Mouse (Mus musculus) lung, embryonic 15.5 days (tissue): ENCODE results near the gene Trpm7. TPM values are rescaled to one million over a fixed set of nuclear protein-coding genes. Genes with fewer than 3 reads are reported as not detected.

Source experiments
- ATAC-seq: fragments of 200-750 bp; cut with Nextera tagmentation; 2 replicates; pipeline ENCODE4 v1.8.0; 2017; ENCODE audit warnings: moderate number of reproducible peaks, borderline replicate concordance; ENCODE audit not compliant: low FRiP score, low TSS enrichment; ENCODE audit errors: extremely low read depth
- H3K27ac ChIP-seq: fragments of 300-500 bp; sonication (generic); 2 replicates; pipeline ENCODE4 v1.5.1; 2015; ENCODE audit warnings: moderate library complexity, mild to moderate bottlenecking, inconsistent platforms
- H3K27me3 ChIP-seq: fragments of 300-500 bp; sonication (generic); 2 replicates; pipeline ENCODE4 v1.6.1; 2015; ENCODE audit warnings: inconsistent platforms
- H3K36me3 ChIP-seq: fragments of 300-500 bp; sonication (generic); 2 replicates; pipeline ENCODE4 v1.6.1; 2015; ENCODE audit warnings: inconsistent platforms
- H3K4me1 ChIP-seq: fragments of 300-500 bp; sonication (generic); 2 replicates; pipeline ENCODE4 v1.6.1; 2015; ENCODE audit warnings: inconsistent platforms
- H3K4me2 ChIP-seq: fragments of 300-500 bp; sonication (generic); 2 replicates; pipeline ENCODE4 v1.6.1; 2015; ENCODE audit warnings: inconsistent platforms, mild to moderate bottlenecking, moderate library complexity
- H3K4me3 ChIP-seq: fragments of 300-500 bp; sonication (generic); 2 replicates; pipeline ENCODE4 v1.5.1; 2015; ENCODE audit warnings: mild to moderate bottlenecking, inconsistent platforms
- H3K9ac ChIP-seq: fragments of 300-500 bp; sonication (generic); 2 replicates; pipeline ENCODE4 v1.6.1; 2015; ENCODE audit warnings: inconsistent platforms
- H3K9me3 ChIP-seq: fragments of 300-500 bp; sonication (generic); 2 replicates; pipeline ENCODE4 v1.6.1; 2016; ENCODE audit warnings: inconsistent platforms
- WGBS: fragments of 180-500 bp; shearing (Covaris S2); methylation state at CpG from one replicate; pipeline ENCODE4 v1.1.7; 2015; 5-methylcytosine and 5-hydroxymethylcytosine counted together
- polyA plus RNA-seq: library from polyadenylated mRNA; unstranded; fragments of >200 nt; fragmentation: Nextera tagmentation; extraction: Ambion mirVana; gene quantifications from 2 replicates; pipeline ENCODE4 v1.2.1, GENCODE M21; 2015

The Trpm7 gene
- polyA plus RNA-seq, 1 experiment from 2014 or later, result 45.1 TPM

DNA sequence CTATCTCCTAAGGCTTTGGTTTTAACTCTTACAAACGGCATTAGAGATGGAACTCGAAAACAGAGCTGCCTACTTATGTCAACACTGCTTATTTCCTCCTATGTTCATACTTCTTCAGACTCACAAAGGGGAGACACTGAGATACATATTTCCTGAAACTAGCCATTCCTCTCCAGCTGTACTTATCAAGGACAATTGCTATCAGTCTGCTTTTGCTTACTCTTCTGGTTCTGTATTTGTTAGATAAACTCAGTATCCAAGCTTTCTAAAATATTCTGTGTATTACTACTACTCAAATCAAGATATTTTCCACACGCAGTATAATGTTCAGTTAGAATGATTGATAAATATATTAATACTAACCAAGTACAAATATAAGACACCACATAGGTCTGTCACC is 74.0 kb downstream of the Trpm7 start:
- no peak for ATAC-seq

DNA sequence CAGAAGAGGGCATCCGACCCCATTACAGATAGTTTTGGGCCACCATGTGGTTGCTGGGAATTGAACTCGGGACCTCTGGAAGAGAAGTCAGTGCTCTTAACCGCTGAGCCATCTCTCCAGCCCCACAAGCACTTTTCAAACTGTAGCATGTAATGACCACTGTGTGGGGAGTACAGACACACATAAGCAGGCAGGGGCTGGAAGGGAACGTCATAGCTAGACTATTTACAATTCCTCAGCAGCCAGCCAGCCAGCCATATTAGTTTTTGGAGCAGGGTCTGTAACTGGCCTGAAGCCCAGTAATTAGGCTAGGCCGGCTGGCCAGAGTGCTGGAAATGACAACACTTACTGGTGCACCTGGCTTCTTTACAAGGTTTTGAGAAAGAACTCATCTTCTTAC is 77.6 kb downstream of the Trpm7 start:
- H3K9ac ChIP-seq, result no peak overlapping the region
- no peak overlapping the region for H3K4me2 ChIP-seq
- no peak overlapping the region for H3K4me3 ChIP-seq
- WGBS, result 68% methylated on average over 5 of the region's 5 CpGs
- H3K4me1 ChIP-seq, result no peaks in the 10 kb centered on the region
- no peaks in the 10 kb centered on the region for H3K27me3 ChIP-seq
- no peaks in the 10 kb centered on the region for H3K9me3 ChIP-seq
- no peak for ATAC-seq
- H3K36me3 ChIP-seq, result peaks cover 52% of the 10 kb centered on the region
- H3K27ac ChIP-seq, result no peak overlapping the region

More for the DNA sequence above, 74.0 kb downstream of the Trpm7 start:
- no peaks in the 10 kb centered on the region for H3K4me1 ChIP-seq
- H3K27ac ChIP-seq, result no peak overlapping the region
- H3K4me2 ChIP-seq, result no peak overlapping the region
- H3K27me3 ChIP-seq, result no peaks in the 10 kb centered on the region
- H3K36me3 ChIP-seq, result peaks cover 55% of the 10 kb centered on the region
- H3K9ac ChIP-seq, result no peak overlapping the region
- 91% methylated on average over 3 of the region's 3 CpGs for WGBS
- no peak overlapping the region for H3K4me3 ChIP-seq
- no peaks in the 10 kb centered on the region for H3K9me3 ChIP-seq

DNA sequence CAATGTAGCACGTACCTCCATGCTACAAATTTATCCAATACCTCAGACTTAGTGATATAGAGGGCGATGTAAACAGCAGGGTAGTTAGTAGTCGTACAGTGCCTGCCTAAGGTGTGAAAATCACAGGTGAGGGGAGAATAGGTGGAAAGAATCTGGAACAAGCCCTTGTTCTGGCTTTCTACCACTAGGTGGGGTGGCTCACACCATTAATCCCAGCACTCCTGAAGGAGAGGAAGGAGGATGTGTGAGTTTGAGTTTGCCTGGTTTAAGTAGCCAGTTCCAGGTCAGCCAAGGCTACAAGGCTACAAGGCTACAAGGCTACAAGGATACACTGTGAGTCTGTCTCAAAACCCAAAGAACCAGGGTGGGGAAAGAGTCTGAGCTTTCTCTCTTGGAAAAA is 80.3 kb downstream of the Trpm7 start:
- Histone ChIP-seq H3K36me3 (peaks cover 55% of the 10 kb centered on the region), H3K27ac (no peak overlapping the region), H3K9ac (no peak overlapping the region), H3K27me3 (no peaks in the 10 kb centered on the region), H3K4me3 (no peak overlapping the region), H3K9me3 (no peaks in the 10 kb centered on the region), H3K4me1 (no peaks in the 10 kb centered on the region), H3K4me2 (no peak overlapping the region)
- 78% methylated on average over 3 of the region's 3 CpGs for WGBS
- no peak for ATAC-seq

DNA sequence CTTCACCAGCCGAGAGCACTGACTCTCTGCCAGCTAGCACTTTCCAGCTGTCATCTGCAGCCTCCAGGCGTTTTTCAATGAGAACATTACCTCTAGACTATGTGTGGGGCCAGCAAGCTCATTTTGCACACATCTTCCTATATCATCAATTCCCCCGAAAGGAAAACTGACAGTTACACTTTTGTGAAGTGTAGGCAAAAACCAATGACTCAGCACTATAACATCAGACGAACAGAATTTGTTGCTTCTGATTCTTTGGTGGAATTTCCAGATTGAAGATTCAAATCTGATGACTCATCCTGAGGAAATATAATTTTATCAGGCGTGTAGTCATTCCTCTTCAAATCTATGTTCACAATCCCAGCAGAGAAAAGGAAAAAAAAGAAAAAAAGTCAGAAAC is 83.4 kb downstream of the Trpm7 start:
- H3K9ac ChIP-seq, result no peak overlapping the region
- H3K9me3 ChIP-seq, result no peaks in the 10 kb centered on the region
- peaks cover 50% of the 10 kb centered on the region for H3K36me3 ChIP-seq
- H3K27me3 ChIP-seq, result no peaks in the 10 kb centered on the region
- H3K27ac ChIP-seq, result no peak overlapping the region
- no peak overlapping the region for H3K4me2 ChIP-seq
- no peak for ATAC-seq
- WGBS, result 71% methylated on average over 5 of the region's 5 CpGs
- no peak overlapping the region for H3K4me3 ChIP-seq
- peaks cover 8% of the 10 kb centered on the region; the same call in 1 of the 2 replicates for H3K4me1 ChIP-seq

DNA sequence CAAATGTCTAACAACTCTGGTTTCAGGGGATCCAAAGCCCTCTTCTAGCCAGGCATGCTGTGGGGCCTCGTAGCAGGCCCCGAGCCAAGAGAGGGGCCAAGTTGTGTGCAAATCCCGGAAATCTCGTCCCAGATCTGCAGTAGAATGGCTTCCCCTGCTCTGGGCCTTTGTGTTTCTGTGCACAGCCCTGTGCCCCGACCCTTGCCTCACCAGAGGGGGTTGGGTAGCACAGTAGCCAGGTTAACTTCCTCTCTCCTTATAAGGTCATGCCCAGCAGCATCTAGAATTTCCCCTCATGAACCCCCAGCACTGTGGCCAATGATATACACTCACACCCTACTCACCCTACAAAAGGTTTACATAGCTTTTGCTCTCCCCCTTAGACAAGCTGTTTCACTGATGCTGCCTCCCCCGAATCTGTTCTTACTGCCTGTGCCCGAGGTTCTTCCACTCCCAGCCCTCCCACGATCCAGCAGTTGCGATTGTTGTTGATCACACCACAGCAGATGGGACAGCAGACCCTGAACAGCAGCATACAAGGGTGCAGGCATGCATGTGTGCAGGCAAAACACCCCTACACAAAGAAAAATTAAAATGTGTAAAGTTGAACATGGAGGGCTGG is 88.2 kb downstream of the Trpm7 start:
- 0 out of 2 replicates have a peak, but pooled peaks have one; percentile 69 for ATAC-seq
- no peaks in the 10 kb centered on the region for H3K27me3 ChIP-seq
- H3K4me1 ChIP-seq, result peaks cover 10% of the 10 kb centered on the region; the same call in 1 of the 2 replicates
- H3K27ac ChIP-seq, result peak overlapping the region; percentile 45; the same call in 1 of the 2 replicates
- H3K9ac ChIP-seq, result no peak overlapping the region
- peaks cover 23% of the 10 kb centered on the region for H3K36me3 ChIP-seq
- 26% methylated on average over 9 of the region's 9 CpGs for WGBS
- no peaks in the 10 kb centered on the region for H3K9me3 ChIP-seq
- no peak overlapping the region for H3K4me3 ChIP-seq
- H3K4me2 ChIP-seq, result no peak overlapping the region

DNA sequence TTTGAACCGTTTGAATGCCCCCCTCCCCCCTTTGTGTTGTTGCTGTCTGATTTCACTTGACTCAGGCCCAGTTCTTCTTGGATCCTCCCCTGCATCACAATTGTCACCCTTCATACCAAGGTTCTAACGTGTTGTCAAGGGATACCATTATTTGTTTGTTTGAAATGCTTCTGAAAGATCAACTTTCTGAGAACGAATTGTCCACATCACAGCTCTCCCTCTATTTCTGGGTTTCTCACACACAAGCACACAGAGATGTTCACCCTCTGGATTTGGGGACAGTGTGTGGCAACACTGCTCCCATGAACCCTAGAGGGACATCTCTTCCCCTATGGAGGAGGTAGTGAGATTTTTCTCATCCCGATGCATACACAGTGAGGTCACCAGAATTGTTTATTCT is 92.7 kb downstream of the Trpm7 start, which contains the start of gene Usp50:
Gene Usp50 (minus strand): TSS at position 101 of the 400 bp plus-strand sequence.
- Histone ChIP-seq H3K9ac (no peak within 1 kb of the TSS), H3K36me3 (no peaks in the 10 kb centered on the region), H3K4me1 (peaks cover 10% of the 10 kb centered on the region; the same call in 1 of the 2 replicates), H3K9me3 (no peaks in the 10 kb centered on the region), H3K27ac (no peak within 1 kb of the TSS), H3K4me3 (no peak within 1 kb of the TSS), H3K27me3 (no peaks in the 10 kb centered on the region), H3K4me2 (no peak within 1 kb of the TSS)
- WGBS, result 64% methylated on average over 4 of the region's 4 CpGs
- ATAC-seq, result no peak

DNA sequence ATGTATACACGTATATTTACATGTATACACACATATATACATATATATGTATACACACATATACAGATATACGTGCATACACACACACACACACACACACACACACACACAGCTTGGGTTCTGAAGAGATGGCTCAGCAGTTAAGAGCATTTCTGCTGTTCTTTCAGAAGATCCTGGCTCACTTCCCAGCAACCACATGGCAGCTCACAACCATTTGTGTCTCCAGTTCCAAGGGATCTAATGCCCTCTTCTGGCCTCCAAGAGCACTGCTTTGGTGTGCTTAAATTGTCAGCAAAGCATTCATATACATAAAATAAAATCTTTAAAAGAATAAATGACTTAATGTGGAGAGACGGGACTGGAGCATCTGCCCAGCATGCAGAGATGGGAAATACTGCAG is 93.6 kb downstream of the Trpm7 start:
- H3K27ac ChIP-seq, result no peak overlapping the region
- H3K4me2 ChIP-seq, result no peak overlapping the region
- WGBS, result 55% methylated on average over 3 of the region's 3 CpGs
- H3K36me3 ChIP-seq, result no peaks in the 10 kb centered on the region
- H3K4me1 ChIP-seq, result peaks cover under 1% of the 10 kb centered on the region; the same call in 1 of the 2 replicates
- H3K27me3 ChIP-seq, result no peaks in the 10 kb centered on the region
- no peaks in the 10 kb centered on the region for H3K9me3 ChIP-seq
- no peak overlapping the region for H3K9ac ChIP-seq
- no peak overlapping the region for H3K4me3 ChIP-seq
- peak; percentile 64; the same call in 1 of the 2 replicates for ATAC-seq

DNA sequence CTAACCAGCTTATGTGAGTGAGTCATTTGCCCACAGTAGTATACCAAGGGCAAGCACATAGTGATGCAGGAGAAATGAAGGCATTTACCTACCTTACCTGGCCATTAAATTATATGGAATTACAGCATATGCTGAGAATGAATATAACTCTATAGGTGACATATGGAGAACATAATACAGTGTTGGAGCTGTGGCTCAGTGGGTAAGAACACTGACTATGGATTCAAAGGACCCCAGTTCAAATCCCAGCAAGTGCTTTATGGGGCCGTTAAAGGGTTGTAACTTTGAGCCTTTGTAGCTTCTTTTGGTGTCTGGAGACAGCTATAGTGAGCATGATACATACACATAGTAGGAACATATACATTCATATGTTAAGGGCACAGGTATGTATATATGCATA is 94.6 kb downstream of the Trpm7 start:
- 90% methylated on average over 1 of the region's 1 CpGs for WGBS
- H3K4me3 ChIP-seq, result no peak overlapping the region
- no peak for ATAC-seq
- no peaks in the 10 kb centered on the region for H3K4me1 ChIP-seq
- no peaks in the 10 kb centered on the region for H3K27me3 ChIP-seq
- no peaks in the 10 kb centered on the region for H3K9me3 ChIP-seq
- H3K9ac ChIP-seq, result no peak overlapping the region
- H3K27ac ChIP-seq, result no peak overlapping the region
- no peak overlapping the region for H3K4me2 ChIP-seq
- no peaks in the 10 kb centered on the region for H3K36me3 ChIP-seq

DNA sequence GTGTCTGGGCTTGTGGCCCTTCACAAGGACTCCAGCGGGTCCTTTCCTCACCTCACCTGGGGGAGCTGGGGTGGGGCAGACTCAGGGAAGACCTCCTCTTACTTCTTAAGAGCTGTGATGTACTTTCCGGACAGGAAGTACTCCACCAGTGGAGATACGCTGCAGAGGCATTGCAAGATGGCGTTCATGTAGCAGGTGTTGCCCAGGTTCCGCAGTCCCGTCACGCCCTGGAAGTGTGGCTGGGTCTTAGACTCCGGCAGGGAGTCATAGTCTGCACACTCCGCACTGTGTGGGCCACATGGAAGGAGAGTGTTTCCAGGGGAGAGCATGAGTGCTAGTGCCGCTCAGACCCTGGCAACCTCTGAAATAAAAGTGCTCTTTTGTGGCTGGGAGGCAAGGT is 95.7 kb downstream of the Trpm7 start:
- ATAC-seq, result no peak
- no peaks in the 10 kb centered on the region for H3K36me3 ChIP-seq
- H3K27me3 ChIP-seq, result no peaks in the 10 kb centered on the region
- no peak overlapping the region for H3K9ac ChIP-seq
- H3K27ac ChIP-seq, result no peak overlapping the region
- 84% methylated on average over 10 of the region's 10 CpGs for WGBS
- H3K4me2 ChIP-seq, result no peak overlapping the region
- no peaks in the 10 kb centered on the region for H3K4me1 ChIP-seq
- no peak overlapping the region for H3K4me3 ChIP-seq
- H3K9me3 ChIP-seq, result no peaks in the 10 kb centered on the region

DNA sequence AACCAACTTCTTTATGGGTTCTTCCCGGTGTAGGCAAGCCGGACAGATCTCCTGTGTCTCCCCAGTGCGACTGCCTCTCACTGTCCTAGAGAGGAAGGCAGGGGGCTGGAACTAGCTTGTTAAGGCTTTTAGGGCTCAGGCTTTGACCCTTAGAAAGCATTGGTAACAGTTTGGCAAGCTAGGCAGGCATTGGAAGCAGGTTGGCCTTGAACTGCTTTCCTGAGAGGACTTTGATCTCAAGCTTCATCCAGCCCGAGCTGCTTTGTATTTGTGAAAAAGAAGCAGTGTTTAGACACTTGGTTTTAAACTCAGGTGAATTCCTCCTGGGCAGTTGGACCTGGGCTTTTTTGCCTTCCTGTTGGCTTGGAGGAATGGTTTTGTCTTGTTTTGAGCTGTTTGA is 97.2 kb downstream of the Trpm7 start:
- no peaks in the 10 kb centered on the region for H3K27me3 ChIP-seq

DNA sequence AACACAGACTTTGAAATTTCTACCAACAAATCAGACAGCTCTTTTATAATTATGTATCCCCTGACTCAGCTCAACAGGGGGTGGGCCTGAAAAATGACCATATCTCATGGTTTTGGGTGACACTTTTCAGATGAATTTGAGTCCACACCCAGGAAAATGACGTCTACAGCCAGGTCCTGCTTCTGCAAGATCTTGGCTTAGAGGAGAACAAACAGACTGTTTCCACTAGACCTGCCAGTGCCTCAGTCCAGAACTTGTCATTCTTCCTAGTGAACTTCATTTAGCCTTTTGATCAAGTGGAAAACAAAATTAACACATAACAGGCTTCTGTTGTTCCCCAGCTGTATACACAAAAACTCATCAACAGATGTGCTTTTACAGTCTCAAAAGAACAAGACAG is 99.6 kb downstream of the Trpm7 start:
- H3K4me1 ChIP-seq, result no peaks in the 10 kb centered on the region
- ATAC-seq, result no peak
- H3K9ac ChIP-seq, result no peak overlapping the region
- H3K4me3 ChIP-seq, result no peak overlapping the region
- WGBS, result 21% methylated on average over 1 of the region's 1 CpGs
- H3K27ac ChIP-seq, result no peak overlapping the region
- no peaks in the 10 kb centered on the region for H3K36me3 ChIP-seq
- no peak overlapping the region for H3K4me2 ChIP-seq
- no peaks in the 10 kb centered on the region for H3K27me3 ChIP-seq
- H3K9me3 ChIP-seq, result no peaks in the 10 kb centered on the region

More for the DNA sequence above, 97.2 kb downstream of the Trpm7 start:
- ATAC-seq, result no peak
- Histone ChIP-seq H3K9me3 (no peaks in the 10 kb centered on the region), H3K4me2 (no peak overlapping the region), H3K9ac (no peak overlapping the region), H3K4me1 (no peaks in the 10 kb centered on the region), H3K4me3 (no peak overlapping the region), H3K36me3 (no peaks in the 10 kb centered on the region), H3K27ac (no peak overlapping the region)
- 74% methylated on average over 4 of the region's 4 CpGs for WGBS

DNA sequence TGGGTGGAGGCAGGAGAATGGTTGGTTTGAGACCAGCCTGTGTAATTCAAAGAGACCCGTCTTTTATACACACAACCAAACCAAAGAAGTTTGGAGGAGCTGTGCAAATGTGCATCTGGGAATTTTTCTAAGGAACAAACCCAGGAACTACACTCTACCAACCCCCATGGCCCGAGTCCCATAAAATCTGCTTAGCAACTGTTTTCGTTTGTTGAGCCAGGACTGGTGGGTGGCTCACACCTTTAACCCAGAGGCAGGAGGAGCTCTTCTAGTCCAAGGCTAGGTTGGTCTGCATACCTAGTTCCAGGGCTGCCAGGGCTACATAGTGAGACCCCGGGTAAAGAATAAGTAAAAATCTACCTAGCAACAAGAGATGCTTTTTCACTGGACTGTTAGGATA is 100.1 kb downstream of the Trpm7 start:
- Histone ChIP-seq H3K36me3 (no peaks in the 10 kb centered on the region), H3K27me3 (no peaks in the 10 kb centered on the region), H3K4me1 (no peaks in the 10 kb centered on the region), H3K9me3 (no peaks in the 10 kb centered on the region), H3K27ac (no peak overlapping the region), H3K4me2 (no peak overlapping the region), H3K4me3 (no peak overlapping the region), H3K9ac (no peak overlapping the region)
- 62% methylated on average over 4 of the region's 4 CpGs for WGBS
- no peak for ATAC-seq

DNA sequence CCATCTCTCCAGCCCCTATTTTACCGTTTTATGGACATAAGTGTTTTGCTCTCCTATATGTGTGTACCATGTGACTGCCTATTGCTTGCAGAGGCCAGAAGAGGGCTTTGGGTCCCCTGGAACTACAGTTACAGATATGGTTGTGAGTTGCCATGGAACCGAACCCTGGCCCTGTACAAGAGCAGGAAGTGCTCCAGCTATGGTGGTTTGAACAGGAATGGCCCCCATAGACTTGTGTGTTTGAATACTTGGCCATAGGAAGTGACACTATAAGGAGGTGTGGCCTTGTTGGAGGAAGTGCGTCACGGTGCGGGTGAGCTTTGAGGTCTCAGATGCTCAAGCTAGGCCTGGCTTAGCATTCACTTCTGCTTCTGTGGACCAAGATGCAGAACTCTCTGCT is 103.8 kb downstream of the Trpm7 start:
- H3K27me3 ChIP-seq, result no peaks in the 10 kb centered on the region
- ATAC-seq, result no peak
- H3K4me2 ChIP-seq, result no peak overlapping the region
- no peak overlapping the region for H3K9ac ChIP-seq
- no peaks in the 10 kb centered on the region for H3K36me3 ChIP-seq
- no peak overlapping the region for H3K27ac ChIP-seq
- no peak overlapping the region for H3K4me3 ChIP-seq
- WGBS, result 84% methylated on average over 5 of the region's 5 CpGs
- H3K9me3 ChIP-seq, result no peaks in the 10 kb centered on the region
- no peaks in the 10 kb centered on the region for H3K4me1 ChIP-seq
